Mouse (Mus musculus) heart, embryonic 15.5 days (tissue): ENCODE results near the gene Mef2d. TPM values are rescaled to one million over a fixed set of nuclear protein-coding genes. Genes with fewer than 3 reads are reported as not detected.

Source experiments
- ATAC-seq: fragments of 200-750 bp; cut with Nextera tagmentation; replicated peaks from 2 replicates; pipeline ENCODE4 v1.8.0; 2017; ENCODE audit warnings: low read depth, moderate TSS enrichment; ENCODE audit not compliant: insufficient number of reproducible peaks, insufficient read depth, low FRiP score
- H3K27ac ChIP-seq: fragments of 300-500 bp; sonication (generic); 2 replicates; pipeline ENCODE4 v1.5.1; 2015; ENCODE audit warnings: mild to moderate bottlenecking, inconsistent platforms
- H3K27me3 ChIP-seq: fragments of 300-500 bp; sonication (generic); 2 replicates; pipeline ENCODE4 v1.6.1; 2015; ENCODE audit warnings: inconsistent platforms
- H3K36me3 ChIP-seq: fragments of 300-500 bp; sonication (generic); 2 replicates; pipeline ENCODE4 v1.6.1; 2015; ENCODE audit warnings: mild to moderate bottlenecking, inconsistent platforms
- H3K4me1 ChIP-seq: fragments of 300-500 bp; sonication (generic); replicated peaks from 2 replicates; pipeline ENCODE4 v1.6.1; 2015; ENCODE audit warnings: inconsistent platforms
- H3K4me2 ChIP-seq: fragments of 300-500 bp; sonication (generic); 2 replicates; pipeline ENCODE4 v1.6.1; 2015; ENCODE audit warnings: inconsistent platforms, mild to moderate bottlenecking, moderate library complexity
- H3K4me3 ChIP-seq: fragments of 300-500 bp; sonication (generic); 2 replicates; pipeline ENCODE4 v1.5.1; 2015; ENCODE audit warnings: mild to moderate bottlenecking, inconsistent platforms
- H3K9ac ChIP-seq: fragments of 300-500 bp; sonication (generic); 2 replicates; pipeline ENCODE4 v1.6.1; 2015; ENCODE audit warnings: mild to moderate bottlenecking, inconsistent platforms
- H3K9me3 ChIP-seq: fragments of 300-500 bp; sonication (generic); replicated peaks from 2 replicates; pipeline ENCODE4 v1.6.1; 2016; ENCODE audit warnings: inconsistent platforms
- WGBS: fragments of 180-500 bp; shearing (Covaris S2); methylation state at CpG from one replicate; pipeline ENCODE4 v1.1.7; 2015; ENCODE audit warnings: mixed read lengths; 5-methylcytosine and 5-hydroxymethylcytosine counted together
- polyA plus RNA-seq: library from polyadenylated mRNA; unstranded; fragments of >200 nt; fragmentation: Nextera tagmentation; extraction: Ambion mirVana; gene quantifications from 2 replicates; pipeline ENCODE4 v1.2.1, GENCODE M21; 2015

Mef2d gene
- polyA plus RNA-seq, 1 experiment from 2014 or later: 35.4 TPM

GRCm38 (mm10) chr3:88121164-88122131, 20.7 kb upstream of the Mef2d start:
- H3K4me3 ChIP-seq: no peak overlapping the region
- H3K27ac ChIP-seq: peak overlapping the region; percentile 82
- H3K4me2 ChIP-seq: peak overlapping the region; percentile 1; the same call in 1 of the 2 replicates
- H3K36me3 ChIP-seq: peaks cover 26% of the 10 kb centered on the region
- no peak overlapping the region for H3K9ac ChIP-seq
- peak; percentile 60 for ATAC-seq
- no peaks in the 10 kb centered on the region for H3K9me3 ChIP-seq
- H3K4me1 ChIP-seq: peaks cover 32% of the 10 kb centered on the region
- WGBS: 34% methylated on average over 14 of the region's 14 CpGs
- no peaks in the 10 kb centered on the region for H3K27me3 ChIP-seq

- peak overlapping the region; percentile 75 for H3K27ac ChIP-seq
- H3K36me3 ChIP-seq: no peaks in the 10 kb centered on the region
- no peaks in the 10 kb centered on the region for H3K9me3 ChIP-seq
- H3K9ac ChIP-seq: no peak overlapping the region
- no peaks in the 10 kb centered on the region for H3K27me3 ChIP-seq
- H3K4me3 ChIP-seq: no peak overlapping the region
- ATAC-seq: peak; percentile 42; the same call in 1 of the 2 replicates
- peaks cover 30% of the 10 kb centered on the region for H3K4me1 ChIP-seq
- H3K4me2 ChIP-seq: no peak overlapping the region
- WGBS: 24% methylated on average over 4 of the region's 4 CpGs
Observed at GRCm38 (mm10) chr3:88125195-88125594, 17.0 kb upstream of the Mef2d start.

DNA sequence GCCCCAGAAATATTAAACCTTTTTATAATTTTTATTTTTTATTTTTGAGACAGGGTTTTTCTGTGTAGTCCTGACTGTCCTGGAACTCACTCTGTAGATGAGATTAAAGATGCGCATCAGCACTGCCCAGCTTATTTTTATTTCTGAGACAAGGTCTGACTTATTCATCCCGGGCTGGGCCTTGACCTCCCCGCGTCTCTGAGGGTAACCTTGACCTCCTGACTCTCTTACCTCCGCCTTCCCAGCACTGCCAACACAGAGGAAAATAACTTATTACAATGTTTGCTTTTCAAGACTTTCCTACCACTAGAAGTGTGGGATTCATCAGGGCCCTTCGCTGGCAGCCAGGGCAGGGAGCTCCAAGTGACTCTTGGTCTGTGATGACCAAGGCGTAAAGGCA, 16.0 kb upstream of the Mef2d start:
- ATAC-seq: no peak
- no peak overlapping the region for H3K4me2 ChIP-seq
- H3K9me3 ChIP-seq: no peaks in the 10 kb centered on the region
- 77% methylated on average over 7 of the region's 7 CpGs for WGBS
- H3K4me1 ChIP-seq: peaks cover 20% of the 10 kb centered on the region
- no peak overlapping the region for H3K9ac ChIP-seq
- no peak overlapping the region for H3K4me3 ChIP-seq
- no peaks in the 10 kb centered on the region for H3K27me3 ChIP-seq
- no peaks in the 10 kb centered on the region for H3K36me3 ChIP-seq
- H3K27ac ChIP-seq: peak overlapping the region; percentile 75; the same call in 1 of the 2 replicates

DNA sequence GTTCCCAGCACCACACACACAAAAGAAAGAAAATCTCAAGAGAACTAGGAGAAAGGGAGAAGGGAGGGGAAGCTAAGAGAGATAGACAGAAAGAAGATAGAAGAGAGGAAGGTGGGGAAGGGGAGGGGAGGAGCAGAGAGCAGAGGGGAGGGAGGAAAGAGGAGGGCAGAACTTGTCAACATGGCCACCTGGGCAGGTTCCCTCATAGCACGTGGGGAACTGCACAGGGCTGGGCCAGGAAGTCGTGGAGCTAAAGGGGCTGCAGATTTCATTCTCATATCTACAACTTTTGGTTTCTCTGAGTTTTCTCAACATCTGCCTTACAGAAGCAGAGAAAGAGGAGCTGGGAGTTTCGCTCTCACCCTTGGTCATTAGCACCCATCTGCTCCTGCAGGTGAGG, 14.5 kb upstream of the Mef2d start:
- Histone ChIP-seq H3K9me3 (no peaks in the 10 kb centered on the region), H3K4me1 (peaks cover 22% of the 10 kb centered on the region), H3K4me2 (no peak overlapping the region), H3K4me3 (no peak overlapping the region), H3K36me3 (no peaks in the 10 kb centered on the region), H3K27ac (no peak overlapping the region), H3K9ac (no peak overlapping the region), H3K27me3 (no peaks in the 10 kb centered on the region)
- WGBS: 66% methylated on average over 3 of the region's 3 CpGs
- no peak for ATAC-seq

DNA sequence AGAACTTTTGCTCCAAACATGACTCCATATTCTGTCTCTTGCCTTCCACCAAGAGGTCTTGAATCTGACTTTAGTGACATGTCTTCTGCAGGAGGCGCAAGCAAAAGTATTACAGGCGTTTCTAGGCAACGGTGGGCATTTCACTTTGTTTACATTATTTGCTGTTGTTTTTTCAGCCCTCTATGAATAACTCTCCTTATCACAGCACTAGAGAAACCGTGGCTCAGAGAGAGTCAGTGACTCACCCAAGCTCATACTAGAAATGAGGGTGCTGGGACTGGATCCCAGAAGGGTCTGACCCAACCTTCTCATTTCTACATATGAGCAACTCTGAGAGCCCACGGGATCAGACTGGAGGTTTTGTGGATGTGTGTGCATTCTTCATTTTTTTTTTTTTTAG, 14.1 kb upstream of the Mef2d start:
- ATAC-seq: no peak
- Histone ChIP-seq H3K4me3 (no peak overlapping the region), H3K4me1 (peaks cover 26% of the 10 kb centered on the region), H3K9me3 (no peaks in the 10 kb centered on the region), H3K9ac (no peak overlapping the region), H3K4me2 (no peak overlapping the region), H3K27me3 (no peaks in the 10 kb centered on the region), H3K36me3 (no peaks in the 10 kb centered on the region), H3K27ac (no peak overlapping the region)
- WGBS: 59% methylated on average over 5 of the region's 5 CpGs

DNA sequence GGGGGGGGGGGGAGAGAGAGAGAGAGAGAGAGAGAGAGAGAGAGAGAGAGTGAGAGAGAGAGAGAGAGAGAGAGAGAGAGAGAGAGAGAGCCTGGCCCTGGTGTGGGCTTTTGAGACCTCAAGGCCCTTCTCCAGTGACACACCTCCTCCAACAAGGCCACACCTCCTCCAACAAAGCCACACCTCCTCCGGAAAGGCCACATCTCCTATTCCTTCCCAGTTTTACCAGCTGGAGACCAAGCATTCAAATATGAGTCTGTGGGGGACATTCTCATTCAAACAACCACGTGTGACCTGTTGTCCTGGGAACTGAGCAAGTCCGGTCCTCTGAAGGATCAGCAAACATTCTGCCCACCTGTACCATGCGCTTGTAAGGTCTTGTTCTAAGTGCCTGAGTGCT, 13.2 kb upstream of the Mef2d start:
- H3K27me3 ChIP-seq: no peaks in the 10 kb centered on the region
- H3K4me3 ChIP-seq: no peak overlapping the region
- H3K36me3 ChIP-seq: no peaks in the 10 kb centered on the region
- WGBS: 55% methylated on average over 4 of the region's 4 CpGs
- no peak overlapping the region for H3K27ac ChIP-seq
- H3K4me2 ChIP-seq: no peak overlapping the region
- ATAC-seq: no peak
- H3K4me1 ChIP-seq: peaks cover 35% of the 10 kb centered on the region
- H3K9ac ChIP-seq: no peak overlapping the region
- no peaks in the 10 kb centered on the region for H3K9me3 ChIP-seq

- H3K4me2 ChIP-seq: no peak overlapping the region
- 92% methylated on average over 3 of the region's 3 CpGs for WGBS
- H3K4me1 ChIP-seq: peaks cover 37% of the 10 kb centered on the region
- no peak overlapping the region for H3K4me3 ChIP-seq
- ATAC-seq: no peak
- H3K9ac ChIP-seq: no peak overlapping the region
- no peaks in the 10 kb centered on the region for H3K9me3 ChIP-seq
- H3K36me3 ChIP-seq: no peaks in the 10 kb centered on the region
- no peak overlapping the region for H3K27ac ChIP-seq
- H3K27me3 ChIP-seq: no peaks in the 10 kb centered on the region
Observed at GRCm38 (mm10) chr3:88131071-88131470, 11.1 kb upstream of the Mef2d start.

GRCm38 (mm10) chr3:88132492-88132891, 9.7 kb upstream of the Mef2d start:
- Histone ChIP-seq H3K27ac (peak overlapping the region; percentile 97), H3K4me3 (no peak overlapping the region), H3K4me1 (peaks cover 40% of the 10 kb centered on the region), H3K27me3 (no peaks in the 10 kb centered on the region), H3K9me3 (no peaks in the 10 kb centered on the region), H3K9ac (no peak overlapping the region), H3K36me3 (no peaks in the 10 kb centered on the region), H3K4me2 (no peak overlapping the region)
- WGBS: 60% methylated on average over 2 of the region's 2 CpGs
- ATAC-seq: no peak

- Histone ChIP-seq H3K27me3 (no peaks in the 10 kb centered on the region), H3K9me3 (no peaks in the 10 kb centered on the region), H3K9ac (peak overlapping the region; percentile 54), H3K4me1 (peaks cover 41% of the 10 kb centered on the region), H3K4me2 (peak overlapping the region; percentile 61), H3K36me3 (no peaks in the 10 kb centered on the region), H3K4me3 (peak overlapping the region; percentile 23; the same call in 1 of the 2 replicates), H3K27ac (peak overlapping the region; percentile 97)
- ATAC-seq: peak; percentile 83
- 24% methylated on average over 4 of the region's 4 CpGs for WGBS
Observed at GRCm38 (mm10) chr3:88133187-88133771, 8.9 kb upstream of the Mef2d start.

- no peak overlapping the region for H3K4me2 ChIP-seq
- no peaks in the 10 kb centered on the region for H3K36me3 ChIP-seq
- 87% methylated on average over 9 of the region's 9 CpGs for WGBS
- H3K9ac ChIP-seq: no peak overlapping the region
- no peak for ATAC-seq
- H3K9me3 ChIP-seq: no peaks in the 10 kb centered on the region
- peaks cover 67% of the 10 kb centered on the region for H3K4me1 ChIP-seq
- no peak overlapping the region for H3K27ac ChIP-seq
- no peak overlapping the region for H3K4me3 ChIP-seq
- no peaks in the 10 kb centered on the region for H3K27me3 ChIP-seq
Observed at GRCm38 (mm10) chr3:88136346-88136745, 5.8 kb upstream of the Mef2d start.

- Histone ChIP-seq H3K36me3 (no peaks in the 10 kb centered on the region), H3K4me3 (peak overlapping the region; percentile 96; the same call in 1 of the 2 replicates), H3K27me3 (no peaks in the 10 kb centered on the region), H3K9me3 (no peaks in the 10 kb centered on the region), H3K4me2 (peak overlapping the region; percentile 88), H3K27ac (peak overlapping the region; percentile 100), H3K9ac (0 out of 2 replicates have a peak overlapping the region, but pooled peaks have one; percentile 13), H3K4me1 (peaks cover 69% of the 10 kb centered on the region)
- 75% methylated on average over 4 of the region's 4 CpGs for WGBS
- no peak for ATAC-seq
Observed at GRCm38 (mm10) chr3:88136945-88137494, 5.2 kb upstream of the Mef2d start.
